Mouse (Mus musculus) limb, embryonic 15.5 days (tissue): ENCODE results near the gene Bcas2. TPM values are rescaled to one million over a fixed set of nuclear protein-coding genes. Genes with fewer than 3 reads are reported as not detected.
A peak's percentile ranks its signal among the peaks of the same experiment; 100 is the strongest.
"Not testable (repeated sequence)": the region's sequence is repeated elsewhere in the genome, so short reads cannot be mapped to it uniquely, and the experiment has no call there.

Experiments
- ATAC-seq: fragments of 200-750 bp; cut with Nextera tagmentation; 2 replicates; pipeline ENCODE4 v1.8.0; 2017; ENCODE audit warnings: low read depth, moderate TSS enrichment; ENCODE audit not compliant: insufficient number of reproducible peaks, low FRiP score, low TSS enrichment
- H3K27ac ChIP-seq: fragments of 300-500 bp; sonication (generic); 2 replicates; pipeline ENCODE4 v1.5.1; 2015; ENCODE audit warnings: moderate library complexity, mild to moderate bottlenecking, inconsistent platforms
- H3K27me3 ChIP-seq: fragments of 300-500 bp; sonication (generic); 2 replicates; pipeline ENCODE4 v1.6.1; 2015; ENCODE audit warnings: inconsistent platforms
- H3K36me3 ChIP-seq: fragments of 300-500 bp; sonication (generic); 2 replicates; pipeline ENCODE4 v1.6.1; 2015; ENCODE audit warnings: inconsistent platforms
- H3K4me1 ChIP-seq: fragments of 300-500 bp; sonication (generic); 2 replicates; pipeline ENCODE4 v1.6.1; 2015; ENCODE audit warnings: inconsistent platforms
- H3K4me2 ChIP-seq: fragments of 300-500 bp; sonication (generic); 2 replicates; pipeline ENCODE4 v1.6.1; 2015; ENCODE audit warnings: mild to moderate bottlenecking, inconsistent platforms
- H3K4me3 ChIP-seq: fragments of 300-500 bp; sonication (generic); 2 replicates; pipeline ENCODE4 v1.5.1; 2015; ENCODE audit warnings: mild to moderate bottlenecking, inconsistent platforms
- H3K9ac ChIP-seq: fragments of 300-500 bp; sonication (generic); 2 replicates; pipeline ENCODE4 v1.6.1; 2015; ENCODE audit warnings: inconsistent platforms
- H3K9me3 ChIP-seq: fragments of 300-500 bp; sonication (generic); 2 replicates; pipeline ENCODE4 v1.6.1; 2016; ENCODE audit warnings: inconsistent platforms
- WGBS: fragments of 180-500 bp; shearing (Covaris S2); methylation state at CpG from one replicate; pipeline ENCODE4 v1.1.7; 2015; 5-methylcytosine and 5-hydroxymethylcytosine counted together
- polyA plus RNA-seq: library from polyadenylated mRNA; unstranded; fragments of >200 nt; fragmentation: Nextera tagmentation; extraction: Ambion mirVana; gene quantifications from 2 replicates; pipeline ENCODE4 v1.2.1, GENCODE M21; 2015

The Bcas2 gene
- polyA plus RNA-seq, 1 experiment from 2014 or later: 180 TPM

GRCm38 (mm10) chr3:103140095-103140838 lies 31.2 kb upstream of the Bcas2 start:
- not testable (repeated sequence) for H3K4me1 ChIP-seq, ATAC-seq, H3K9me3 ChIP-seq, H3K27me3 ChIP-seq, H3K9ac ChIP-seq, H3K4me2 ChIP-seq, H3K4me3 ChIP-seq
- peaks cover 16% of the 10 kb centered on the region; the same call in 1 of the 2 replicates for H3K36me3 ChIP-seq
- WGBS: 48% methylated on average over 11 of the region's 11 CpGs
- H3K27ac ChIP-seq: peak overlapping the region; percentile 70

- Histone ChIP-seq H3K4me3 (no peak overlapping the region), H3K4me2 (no peak overlapping the region), H3K36me3 (peaks cover 16% of the 10 kb centered on the region; the same call in 1 of the 2 replicates), H3K4me1 (no peaks in the 10 kb centered on the region), H3K27me3 (no peaks in the 10 kb centered on the region), H3K9ac (no peak overlapping the region), H3K9me3 (no peaks in the 10 kb centered on the region), H3K27ac (no peak overlapping the region)
- ATAC-seq: no peak
- 67% methylated on average over 11 of the region's 11 CpGs for WGBS
Measured at GRCm38 (mm10) chr3:103141287-103141686, 30.2 kb upstream of the Bcas2 start.

- H3K27ac ChIP-seq: no peak overlapping the region
- H3K4me1 ChIP-seq: no peaks in the 10 kb centered on the region
- no peak overlapping the region for H3K4me3 ChIP-seq
- 79% methylated on average over 10 of the region's 10 CpGs for WGBS
- no peak for ATAC-seq
- no peak overlapping the region for H3K4me2 ChIP-seq
- no peak overlapping the region for H3K9ac ChIP-seq
- no peaks in the 10 kb centered on the region for H3K9me3 ChIP-seq
- H3K36me3 ChIP-seq: peaks cover 19% of the 10 kb centered on the region; the same call in 1 of the 2 replicates
- no peaks in the 10 kb centered on the region for H3K27me3 ChIP-seq
Measured at GRCm38 (mm10) chr3:103142366-103142765, 29.1 kb upstream of the Bcas2 start.

- no peak overlapping the region for H3K9ac ChIP-seq
- WGBS: 88% methylated on average over 2 of the region's 2 CpGs
- H3K27ac ChIP-seq: no peak overlapping the region
- H3K4me1 ChIP-seq: no peaks in the 10 kb centered on the region
- H3K4me2 ChIP-seq: no peak overlapping the region
- no peak for ATAC-seq
- no peak overlapping the region for H3K4me3 ChIP-seq
- no peaks in the 10 kb centered on the region for H3K9me3 ChIP-seq
- no peaks in the 10 kb centered on the region for H3K27me3 ChIP-seq
- H3K36me3 ChIP-seq: peaks cover 38% of the 10 kb centered on the region
Measured at GRCm38 (mm10) chr3:103145336-103145735, 26.1 kb upstream of the Bcas2 start.

- no peaks in the 10 kb centered on the region for H3K9me3 ChIP-seq
- H3K27ac ChIP-seq: peak overlapping the region; percentile 12
- H3K4me3 ChIP-seq: no peak overlapping the region
- no peaks in the 10 kb centered on the region for H3K27me3 ChIP-seq
- no peak overlapping the region for H3K9ac ChIP-seq
- H3K4me2 ChIP-seq: no peak overlapping the region
- H3K36me3 ChIP-seq: peaks cover 39% of the 10 kb centered on the region
- WGBS: 83% methylated on average over 4 of the region's 4 CpGs
- no peaks in the 10 kb centered on the region for H3K4me1 ChIP-seq
- ATAC-seq: no peak
Measured at GRCm38 (mm10) chr3:103145791-103146190, 25.7 kb upstream of the Bcas2 start.

- Histone ChIP-seq H3K9ac (no peak overlapping the region), H3K9me3 (no peaks in the 10 kb centered on the region), H3K4me2 (no peak overlapping the region), H3K27me3 (no peaks in the 10 kb centered on the region), H3K36me3 (peaks cover 33% of the 10 kb centered on the region), H3K4me1 (no peaks in the 10 kb centered on the region), H3K4me3 (no peak overlapping the region), H3K27ac (peak overlapping the region; percentile 38)
- ATAC-seq: no peak
- WGBS: 60% methylated on average over 23 of the region's 23 CpGs
Measured at GRCm38 (mm10) chr3:103146330-103147166, 24.9 kb upstream of the Bcas2 start.

GRCm38 (mm10) chr3:103147775-103148174 lies 23.7 kb upstream of the Bcas2 start:
- Histone ChIP-seq H3K36me3 (peaks cover 33% of the 10 kb centered on the region), H3K27ac (no peak overlapping the region), H3K9me3 (no peaks in the 10 kb centered on the region), H3K9ac (no peak overlapping the region), H3K4me1 (no peaks in the 10 kb centered on the region), H3K27me3 (no peaks in the 10 kb centered on the region), H3K4me2 (no peak overlapping the region), H3K4me3 (no peak overlapping the region)
- WGBS: 85% methylated on average over 4 of the region's 4 CpGs
- no peak for ATAC-seq

GRCm38 (mm10) chr3:103148941-103149340 lies 22.5 kb upstream of the Bcas2 start:
- Histone ChIP-seq H3K4me2 (no peak overlapping the region), H3K36me3 (peaks cover 45% of the 10 kb centered on the region), H3K27ac (no peak overlapping the region)

GRCm38 (mm10) chr3:103153761-103154160 lies 17.7 kb upstream of the Bcas2 start:
- Histone ChIP-seq H3K9ac (no peak overlapping the region), H3K4me1 (no peaks in the 10 kb centered on the region), H3K36me3 (peaks cover 72% of the 10 kb centered on the region), H3K27ac (no peak overlapping the region), H3K4me2 (no peak overlapping the region), H3K4me3 (no peak overlapping the region), H3K27me3 (no peaks in the 10 kb centered on the region), H3K9me3 (no peaks in the 10 kb centered on the region)
- no peak for ATAC-seq

More at GRCm38 (mm10) chr3:103148941-103149340, 22.5 kb upstream of the Bcas2 start:
- Histone ChIP-seq H3K9ac (no peak overlapping the region), H3K4me1 (no peaks in the 10 kb centered on the region), H3K4me3 (no peak overlapping the region), H3K9me3 (no peaks in the 10 kb centered on the region), H3K27me3 (no peaks in the 10 kb centered on the region)
- ATAC-seq: no peak
- WGBS: 80% methylated on average over 10 of the region's 10 CpGs

- 54% methylated on average over 3 of the region's 3 CpGs for WGBS
- H3K4me3 ChIP-seq: no peak overlapping the region
- H3K36me3 ChIP-seq: peaks cover 41% of the 10 kb centered on the region
- no peak overlapping the region for H3K27ac ChIP-seq
- no peak overlapping the region for H3K4me2 ChIP-seq
- ATAC-seq: no peak
- no peak overlapping the region for H3K9ac ChIP-seq
- no peaks in the 10 kb centered on the region for H3K4me1 ChIP-seq
- H3K9me3 ChIP-seq: no peaks in the 10 kb centered on the region
- no peaks in the 10 kb centered on the region for H3K27me3 ChIP-seq
Measured at GRCm38 (mm10) chr3:103159232-103159900, 12.1 kb upstream of the Bcas2 start.

- H3K9me3 ChIP-seq: no peaks in the 10 kb centered on the region
- H3K27ac ChIP-seq: no peak overlapping the region
- no peak overlapping the region for H3K4me2 ChIP-seq
- peaks cover 14% of the 10 kb centered on the region for H3K4me1 ChIP-seq
- peaks cover 39% of the 10 kb centered on the region for H3K36me3 ChIP-seq
- 17% methylated on average over 4 of the region's 4 CpGs for WGBS
- no peak overlapping the region for H3K4me3 ChIP-seq
- no peak for ATAC-seq
- no peaks in the 10 kb centered on the region for H3K27me3 ChIP-seq
- H3K9ac ChIP-seq: no peak overlapping the region
Measured at GRCm38 (mm10) chr3:103169771-103170170, 1.7 kb upstream of the Bcas2 start.

GRCm38 (mm10) chr3:103172615-103173014 lies 1.2 kb downstream of the Bcas2 start:
- peaks cover 14% of the 10 kb centered on the region for H3K4me1 ChIP-seq
- no peak overlapping the region for H3K9ac ChIP-seq
- H3K27ac ChIP-seq: no peak overlapping the region
- WGBS: 43% methylated on average over 5 of the region's 5 CpGs
- H3K9me3 ChIP-seq: no peaks in the 10 kb centered on the region
- peak overlapping the region; percentile 50 for H3K4me2 ChIP-seq
- peak overlapping the region; percentile 85 for H3K4me3 ChIP-seq
- no peak for ATAC-seq
- peaks cover 40% of the 10 kb centered on the region for H3K36me3 ChIP-seq
- no peaks in the 10 kb centered on the region for H3K27me3 ChIP-seq
